Mouse (Mus musculus) layer of hippocampus, adult 2 months (tissue): ENCODE measurements around the gene Elovl6. TPM values are rescaled to one million over a fixed set of nuclear protein-coding genes. Genes with fewer than 3 reads are reported as not detected.

Experiments
- DNase-seq, 2 experiments: peaks; one replicate each; pipeline ENCODE4 v3.0.0; 2022; ENCODE audit warnings: low spot score in 2 of 2
- H3K27ac ChIP-seq: fragments of 200-600 bp; 2 replicates; pipeline ENCODE4 v1.8.1; 2022
- H3K4me3 ChIP-seq: fragments of 200-600 bp; 2 replicates; pipeline ENCODE4 v1.8.1; 2022; ENCODE audit warnings: mild to moderate bottlenecking
- CTCF ChIP-seq: fragments of 200-600 bp; conservative IDR thresholded peaks from 2 replicates; pipeline ENCODE4 v1.8.1; 2022; ENCODE audit warnings: antibody characterized with exemption, mild to moderate bottlenecking, moderate library complexity
- total RNA-seq, 2 experiments: library from RNA; stranded (reverse); gene quantifications; 2 replicates each; pipeline ENCODE4 v1.2.3; 2021

Gene Elovl6
- total RNA-seq, 2 experiments from 2014 or later, result 28.3 to 30.4 TPM

GRCm38 (mm10) chr3:129529311-129529710, 2.8 kb upstream of the Elovl6 start:
- no peak overlapping the region for H3K4me3 ChIP-seq
- DNase-seq, result no peak
- TF ChIP-seq CTCF, result peak; percentile 31
- no peak overlapping the region for H3K27ac ChIP-seq

GRCm38 (mm10) chr3:129530461-129530860, 1.7 kb upstream of the Elovl6 start:
- no peak overlapping the region for H3K4me3 ChIP-seq
- TF ChIP-seq CTCF, result no peak
- DNase-seq, result no peak
- no peak overlapping the region for H3K27ac ChIP-seq

GRCm38 (mm10) chr3:129532865-129533742, 949 bp downstream of the Elovl6 start:
- Histone ChIP-seq H3K27ac (peak overlapping the region; percentile 97), H3K4me3 (peak overlapping the region; percentile 82)
- TF ChIP-seq CTCF, result no peak
- peak; percentile 22 to 45 for DNase-seq

GRCm38 (mm10) chr3:129533743-129534530, 1.8 kb downstream of the Elovl6 start:
- peak; percentile 66 to 72 for DNase-seq
- no peak; the same call in 1 of the 2 replicates for TF ChIP-seq CTCF
- peak overlapping the region; percentile 97 for H3K27ac ChIP-seq
- H3K4me3 ChIP-seq, result peak overlapping the region; percentile 82

- H3K27ac ChIP-seq, result peak overlapping the region; percentile 97
- H3K4me3 ChIP-seq, result peak overlapping the region; percentile 59
- no peak for TF ChIP-seq CTCF
- no peak for DNase-seq
Observed at GRCm38 (mm10) chr3:129535444-129535843, 3.3 kb downstream of the Elovl6 start.

GRCm38 (mm10) chr3:129536109-129536508, 4.0 kb downstream of the Elovl6 start:
- peak overlapping the region; percentile 59 for H3K4me3 ChIP-seq
- TF ChIP-seq CTCF, result no peak
- H3K27ac ChIP-seq, result peak overlapping the region; percentile 97
- DNase-seq, result peak; percentile 90 to 97

- no peak for TF ChIP-seq CTCF
- Histone ChIP-seq H3K4me3 (no peak overlapping the region), H3K27ac (no peak overlapping the region)
- no peak for DNase-seq
Observed at GRCm38 (mm10) chr3:129537954-129538353, 5.8 kb downstream of the Elovl6 start.

- Histone ChIP-seq H3K27ac (no peak overlapping the region), H3K4me3 (no peak overlapping the region)
- no peak for DNase-seq
- no peak for TF ChIP-seq CTCF
Observed at GRCm38 (mm10) chr3:129540882-129541281, 8.7 kb downstream of the Elovl6 start.

- Histone ChIP-seq H3K27ac (no peak overlapping the region), H3K4me3 (no peak overlapping the region)
- TF ChIP-seq CTCF, result no peak
- DNase-seq, result no peak
Observed at GRCm38 (mm10) chr3:129541456-129541855, 9.3 kb downstream of the Elovl6 start.

- DNase-seq, result no peak
- no peak for TF ChIP-seq CTCF
Observed at GRCm38 (mm10) chr3:129543376-129543775, 11.2 kb downstream of the Elovl6 start.

GRCm38 (mm10) chr3:129544217-129544616, 12.1 kb downstream of the Elovl6 start:
- no peak for DNase-seq
- no peak overlapping the region for H3K4me3 ChIP-seq
- TF ChIP-seq CTCF, result no peak
- no peak overlapping the region for H3K27ac ChIP-seq

More at GRCm38 (mm10) chr3:129543376-129543775, 11.2 kb downstream of the Elovl6 start:
- Histone ChIP-seq H3K4me3 (no peak overlapping the region), H3K27ac (no peak overlapping the region)

- Histone ChIP-seq H3K27ac (no peak overlapping the region), H3K4me3 (no peak overlapping the region)
- no peak for TF ChIP-seq CTCF
- no peak for DNase-seq
Observed at GRCm38 (mm10) chr3:129545228-129545627, 13.1 kb downstream of the Elovl6 start.

- DNase-seq, result no peak
- no peak for TF ChIP-seq CTCF
- Histone ChIP-seq H3K4me3 (no peak overlapping the region), H3K27ac (no peak overlapping the region)
Observed at GRCm38 (mm10) chr3:129545801-129546200, 13.6 kb downstream of the Elovl6 start.
